Mouse (Mus musculus) heart, adult 2 months (tissue): ENCODE results near the gene Dmc1. TPM values are rescaled to one million over a fixed set of nuclear protein-coding genes. Genes with fewer than 3 reads are reported as not detected.

Source experiments
- DNase-seq, 2 experiments: peaks; one replicate each; pipeline ENCODE4 v3.0.0; 2021
- H3K27ac ChIP-seq: fragments of 200-600 bp; 2 replicates; pipeline ENCODE4 v1.8.1; 2022
- H3K27me3 ChIP-seq: fragments of 200-500 bp; 2 replicates; pipeline ENCODE4 v1.6.1; 2012; ENCODE audit warnings: mild to moderate bottlenecking, low read length, inconsistent platforms, mixed read lengths; ENCODE audit not compliant: control insufficient read depth, insufficient read depth
- H3K36me3 ChIP-seq: fragments of 200-500 bp; 2 replicates; pipeline ENCODE4 v1.6.1; 2012; ENCODE audit warnings: low read length, inconsistent platforms; ENCODE audit not compliant: control insufficient read depth, insufficient read depth
- H3K4me1 ChIP-seq: fragments of 200-500 bp; 2 replicates; pipeline ENCODE4 v1.6.1; 2011; ENCODE audit warnings: low read length; ENCODE audit not compliant: control insufficient read depth, insufficient read depth
- H3K4me3 ChIP-seq: fragments of 200-600 bp; 2 replicates; pipeline ENCODE4 v1.8.1; 2022
- H3K79me2 ChIP-seq: fragments of 200-500 bp; replicated peaks from 2 replicates; pipeline ENCODE4 v1.6.1; 2012; ENCODE audit warnings: mild to moderate bottlenecking, inconsistent platforms, low read length, moderate library complexity, mixed read lengths; ENCODE audit not compliant: control insufficient read depth, insufficient read depth
- H3K9ac ChIP-seq: fragments of 200-500 bp; 2 replicates; pipeline ENCODE4 v1.6.1; 2012; ENCODE audit warnings: low read depth, mild to moderate bottlenecking, control low read depth, inconsistent platforms, low read length, mixed read lengths
- CTCF ChIP-seq: fragments of 200-600 bp; IDR thresholded peaks from 2 replicates; pipeline ENCODE4 v1.8.1; 2022; ENCODE audit warnings: antibody characterized with exemption, mild to moderate bottlenecking, moderate library complexity
- EP300 ChIP-seq: fragments of 200-500 bp; IDR thresholded peaks from 2 replicates; pipeline ENCODE4 v1.6.1; 2011; ENCODE audit warnings: low read depth, low read length, control low read depth; ENCODE audit not compliant: insufficient read depth
- POLR2A ChIP-seq: fragments of 200-500 bp; IDR thresholded peaks from 2 replicates; pipeline ENCODE4 v1.6.1; 2011; ENCODE audit warnings: mild to moderate bottlenecking, low read depth, low read length, control low read depth; ENCODE audit not compliant: insufficient read depth
- WGBS: fragments of 180-500 bp; shearing (Covaris S2); methylation state at CpG from one replicate; pipeline ENCODE4 v1.1.7; 2018; 5-methylcytosine and 5-hydroxymethylcytosine counted together
- intact Hi-C: fragments of 180-260 bp; cut with DNase I; formaldehyde crosslinking; loops from one replicate; pipeline ENCODE4 v1.15.1; 2025
- polyA plus RNA-seq: library from polyadenylated mRNA; depleted of rRNA; stranded (reverse); fragments of >200 nt; gene quantifications from 2 replicates; pipeline ENCODE4 v1.2.3, GENCODE M21; 2012
- total RNA-seq, 2 experiments: library from RNA; stranded (reverse); gene quantifications; 2 replicates each; pipeline ENCODE4 v1.2.3; 2021

Gene Dmc1
- total and polyA plus RNA-seq, 3 experiments = 0.12 TPM; not detected in 2

GRCm38 (mm10) chr15:79545496-79545895 lies 59.4 kb downstream of the Dmc1 start:
- 1% methylated on average over 3 of the region's 3 CpGs for WGBS
- peaks cover 2% of the 10 kb centered on the region for H3K4me1 ChIP-seq
- no peaks in the 10 kb centered on the region for H3K27me3 ChIP-seq
- intact Hi-C loops = no loop called here
- peak overlapping the region; percentile 94 for H3K9ac ChIP-seq
- DNase-seq = no peak
- H3K79me2 ChIP-seq = peaks cover 5% of the 10 kb centered on the region
- peak overlapping the region; percentile 98 for H3K4me3 ChIP-seq
- H3K36me3 ChIP-seq = peaks cover 39% of the 10 kb centered on the region
- H3K27ac ChIP-seq = peak overlapping the region; percentile 100
- no peak for TF ChIP-seq EP300
- no peak for TF ChIP-seq POLR2A
- TF ChIP-seq CTCF = no peak

DNA sequence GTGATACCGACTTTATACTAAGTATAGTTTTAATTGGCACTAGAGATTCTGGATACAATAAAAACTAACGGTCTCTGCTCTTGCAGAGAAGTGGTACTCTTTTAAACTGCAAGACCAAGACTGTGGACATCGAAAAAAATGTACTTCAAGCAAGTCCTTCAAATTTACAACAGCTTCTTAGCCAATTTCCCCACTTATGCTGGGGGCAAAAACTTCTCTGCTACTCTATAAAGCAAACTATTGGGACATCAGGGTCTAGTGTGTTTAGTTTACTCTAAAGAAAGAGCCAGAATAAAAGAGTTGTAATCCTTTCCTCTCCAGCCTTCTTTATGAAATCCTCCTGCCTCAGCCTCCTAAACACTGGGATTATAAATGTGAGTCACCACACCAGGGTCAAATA lies 60.9 kb downstream of the Dmc1 start:
- WGBS = 65% methylated on average over 3 of the region's 3 CpGs
- TF ChIP-seq POLR2A (no peak), EP300 (no peak), CTCF (no peak)
- Histone ChIP-seq H3K4me1 (peaks cover 2% of the 10 kb centered on the region), H3K4me3 (peak overlapping the region; percentile 19; the same call in 1 of the 2 replicates), H3K27ac (no peak overlapping the region), H3K79me2 (peaks cover 5% of the 10 kb centered on the region), H3K36me3 (peaks cover 54% of the 10 kb centered on the region), H3K9ac (no peak overlapping the region), H3K27me3 (no peaks in the 10 kb centered on the region)
- intact Hi-C loops = loop anchor here (2.0 kb wide), 1 partner anchor 15 kb away; no protein-coding TSS in a partner anchor
- DNase-seq = no peak

GRCm38 (mm10) chr15:79533796-79534195 lies 71.1 kb downstream of the Dmc1 start:
- 67% methylated on average over 3 of the region's 3 CpGs for WGBS
- peaks cover 46% of the 10 kb centered on the region for H3K36me3 ChIP-seq

GRCm38 (mm10) chr15:79529935-79530334 lies 75.0 kb downstream of the Dmc1 start:
- Histone ChIP-seq H3K4me3 (no peak overlapping the region), H3K36me3 (peaks cover 37% of the 10 kb centered on the region), H3K27ac (no peak overlapping the region), H3K79me2 (no peaks in the 10 kb centered on the region), H3K4me1 (peaks cover 4% of the 10 kb centered on the region), H3K27me3 (no peaks in the 10 kb centered on the region), H3K9ac (no peak overlapping the region)
- WGBS = 54% methylated on average over 7 of the region's 7 CpGs
- no peak for DNase-seq
- intact Hi-C loops = loop anchor here (2.0 to 5.0 kb wide), 2 partner anchors 13 to 638 kb away; no protein-coding TSS in a partner anchor
- TF ChIP-seq EP300 (no peak), CTCF (no peak), POLR2A (no peak)

More at GRCm38 (mm10) chr15:79533796-79534195, 71.1 kb downstream of the Dmc1 start:
- no peak overlapping the region for H3K4me3 ChIP-seq
- intact Hi-C loops = loop anchor here (5.0 kb wide), 1 partner anchor 641 kb away; no protein-coding TSS in a partner anchor
- H3K9ac ChIP-seq = no peak overlapping the region
- no peak for DNase-seq
- no peaks in the 10 kb centered on the region for H3K27me3 ChIP-seq
- H3K27ac ChIP-seq = no peak overlapping the region
- TF ChIP-seq EP300 = no peak
- TF ChIP-seq POLR2A = no peak
- TF ChIP-seq CTCF = no peak
- no peaks in the 10 kb centered on the region for H3K79me2 ChIP-seq
- H3K4me1 ChIP-seq = peaks cover 1% of the 10 kb centered on the region

- 61% methylated on average over 5 of the region's 5 CpGs for WGBS
- TF ChIP-seq CTCF (peak; percentile 21; the same call in 1 of the 2 replicates), EP300 (no peak), POLR2A (peak; percentile 32; the same call in 1 of the 2 replicates)
- no peak overlapping the region for H3K27ac ChIP-seq
- intact Hi-C loops = loop anchor here (2.0 kb wide), 1 partner anchor 15 kb away; no protein-coding TSS in a partner anchor
- peaks cover 32% of the 10 kb centered on the region for H3K36me3 ChIP-seq
- no peak for DNase-seq
- no peaks in the 10 kb centered on the region for H3K79me2 ChIP-seq
- no peak overlapping the region for H3K9ac ChIP-seq
- H3K4me1 ChIP-seq = peaks cover 4% of the 10 kb centered on the region
- no peak overlapping the region for H3K4me3 ChIP-seq
- no peaks in the 10 kb centered on the region for H3K27me3 ChIP-seq
Measured at GRCm38 (mm10) chr15:79527991-79528639, 76.8 kb downstream of the Dmc1 start.

DNA sequence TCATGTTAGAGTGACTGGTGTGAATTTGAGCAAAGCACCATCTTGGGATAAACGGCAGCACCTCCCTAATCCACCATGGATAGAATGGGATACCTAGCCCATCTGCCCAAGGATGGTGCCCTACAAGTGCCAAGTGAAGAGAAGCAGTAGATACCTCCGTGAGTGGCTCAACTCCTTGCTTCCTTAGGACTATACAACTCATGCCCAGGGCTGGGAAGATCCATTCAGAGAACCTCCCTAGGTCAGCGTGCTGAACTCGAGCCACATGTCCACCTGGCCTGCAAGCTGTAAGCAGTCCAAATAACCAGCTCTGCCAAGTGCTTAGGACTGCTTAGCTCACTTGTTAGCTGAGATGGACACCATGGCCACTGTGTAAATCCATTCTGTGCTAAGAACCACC lies 77.7 kb downstream of the Dmc1 start:
- H3K79me2 ChIP-seq = no peaks in the 10 kb centered on the region
- peaks cover 28% of the 10 kb centered on the region for H3K36me3 ChIP-seq
- no peak for DNase-seq
- 55% methylated on average over 4 of the region's 4 CpGs for WGBS
- H3K9ac ChIP-seq = no peak overlapping the region
- intact Hi-C loops = no loop called here
- peaks cover 4% of the 10 kb centered on the region for H3K4me1 ChIP-seq
- H3K27ac ChIP-seq = no peak overlapping the region
- H3K4me3 ChIP-seq = no peak overlapping the region
- no peaks in the 10 kb centered on the region for H3K27me3 ChIP-seq
- TF ChIP-seq POLR2A (no peak), EP300 (no peak), CTCF (no peak)
